Mouse (Mus musculus): ENCODE results near the gene Ppp1r3f. TPM values are rescaled to one million over a fixed set of nuclear protein-coding genes. Genes with fewer than 3 reads are reported as not detected.

Ppp1r3f gene
- polyA plus RNA-seq, 1 experiment from 2014 or later: 0.76 TPM

- Histone ChIP-seq H3K27me3 (replicated peaks; ENCODE audit: control insufficient read depth, insufficient read depth, low read length) (no peaks in the 10 kb centered on the region), H3K36me3 (ENCODE audit: control insufficient read depth, insufficient read depth, low read length) (0 out of 2 replicates have a peak, but pooled peaks cover 2% of the 10 kb centered on the region), H3K9ac (ENCODE audit: low read depth, low read length) (no peak overlapping the region), H3K27ac (ENCODE audit: low read length) (no peak overlapping the region), H3K4me2 (ENCODE audit: low read depth, low read length) (no peak overlapping the region), H3K9me3 (ENCODE audit: control insufficient read depth, low read length) (no peaks in the 10 kb centered on the region), H3K4me3 (ENCODE audit: low read length) (no peak overlapping the region), H3K4me1 (ENCODE audit: control insufficient read depth, insufficient read depth, low read length) (no peaks in the 10 kb centered on the region)
- WGBS: 79% methylated on average over 9 of the region's 9 CpGs
- no peak for ATAC-seq
Observed at GRCm38 (mm10) chrX:7595371-7595770, 21.3 kb upstream of the Ppp1r3f start.

GRCm38 (mm10) chrX:7586356-7586755 lies 12.3 kb upstream of the Ppp1r3f start:
- no peaks in the 10 kb centered on the region for H3K36me3 ChIP-seq (ENCODE audit: control insufficient read depth, insufficient read depth, low read length)
- no peaks in the 10 kb centered on the region for H3K4me1 ChIP-seq (ENCODE audit: control insufficient read depth, insufficient read depth, low read length)
- H3K4me3 ChIP-seq (ENCODE audit: low read length): no peak overlapping the region
- 95% methylated on average over 3 of the region's 5 CpGs for WGBS
- no peak for ATAC-seq
- no peaks in the 10 kb centered on the region for H3K9me3 ChIP-seq (ENCODE audit: control insufficient read depth, low read length)
- H3K27me3 ChIP-seq (replicated peaks; ENCODE audit: control insufficient read depth, insufficient read depth, low read length): no peaks in the 10 kb centered on the region
- no peak overlapping the region for H3K9ac ChIP-seq (ENCODE audit: low read depth, low read length)
- no peak overlapping the region for H3K27ac ChIP-seq (ENCODE audit: low read length)
- H3K4me2 ChIP-seq (ENCODE audit: low read depth, low read length): no peak overlapping the region

GRCm38 (mm10) chrX:7583881-7584280 lies 9.8 kb upstream of the Ppp1r3f start:
- H3K9ac ChIP-seq (ENCODE audit: low read depth, low read length): no peak overlapping the region
- 94% methylated on average over 11 of the region's 11 CpGs for WGBS
- ATAC-seq: no peak

GRCm38 (mm10) chrX:7581151-7581550 lies 7.1 kb upstream of the Ppp1r3f start:
- Histone ChIP-seq H3K4me1 (ENCODE audit: control insufficient read depth, insufficient read depth, low read length) (no peaks in the 10 kb centered on the region), H3K36me3 (ENCODE audit: control insufficient read depth, insufficient read depth, low read length) (no peaks in the 10 kb centered on the region), H3K9ac (ENCODE audit: low read depth, low read length) (no peak overlapping the region), H3K4me3 (ENCODE audit: low read length) (no peak overlapping the region), H3K9me3 (ENCODE audit: control insufficient read depth, low read length) (no peaks in the 10 kb centered on the region), H3K27me3 (replicated peaks; ENCODE audit: control insufficient read depth, insufficient read depth, low read length) (no peaks in the 10 kb centered on the region), H3K4me2 (ENCODE audit: low read depth, low read length) (no peak overlapping the region), H3K27ac (ENCODE audit: low read length) (no peak overlapping the region)
- no peak for ATAC-seq
- WGBS: 83% methylated on average over 2 of the region's 2 CpGs

More at GRCm38 (mm10) chrX:7583881-7584280, 9.8 kb upstream of the Ppp1r3f start:
- H3K4me3 ChIP-seq (ENCODE audit: low read length): no peak overlapping the region
- no peak overlapping the region for H3K27ac ChIP-seq (ENCODE audit: low read length)
- no peaks in the 10 kb centered on the region for H3K9me3 ChIP-seq (ENCODE audit: control insufficient read depth, low read length)
- H3K4me1 ChIP-seq (ENCODE audit: control insufficient read depth, insufficient read depth, low read length): no peaks in the 10 kb centered on the region
- no peak overlapping the region for H3K4me2 ChIP-seq (ENCODE audit: low read depth, low read length)
- no peaks in the 10 kb centered on the region for H3K36me3 ChIP-seq (ENCODE audit: control insufficient read depth, insufficient read depth, low read length)
- H3K27me3 ChIP-seq (replicated peaks; ENCODE audit: control insufficient read depth, insufficient read depth, low read length): no peaks in the 10 kb centered on the region

- ATAC-seq: no peak
- WGBS: 10% methylated on average over 5 of the region's 6 CpGs
Observed at GRCm38 (mm10) chrX:7574885-7575231, 775 bp upstream of the Ppp1r3f start.

GRCm38 (mm10) chrX:7573176-7574086 lies 652 bp downstream of the Ppp1r3f start, which contains the start of gene Foxp3:
Gene Foxp3 (plus strand): TSS chrX:7573644.
- H3K9ac ChIP-seq (ENCODE audit: low read depth, low read length): peak within 1 kb of the TSS; percentile 78
- no peaks in the 10 kb centered on the region for H3K9me3 ChIP-seq (ENCODE audit: control insufficient read depth, low read length)
- peak within 1 kb of the TSS; percentile 74 for H3K4me2 ChIP-seq (ENCODE audit: low read depth, low read length)
- WGBS: 33% methylated on average over 55 of the region's 72 CpGs
- H3K4me3 ChIP-seq (ENCODE audit: low read length): peak within 1 kb of the TSS; percentile 61
- peak; percentile 71 for ATAC-seq
- peaks cover 8% of the 10 kb centered on the region for H3K4me1 ChIP-seq (ENCODE audit: control insufficient read depth, insufficient read depth, low read length)
- H3K27me3 ChIP-seq (replicated peaks; ENCODE audit: control insufficient read depth, insufficient read depth, low read length): no peaks in the 10 kb centered on the region
- peak within 1 kb of the TSS; percentile 76 for H3K27ac ChIP-seq (ENCODE audit: low read length)
- no peaks in the 10 kb centered on the region for H3K36me3 ChIP-seq (ENCODE audit: control insufficient read depth, insufficient read depth, low read length)

More at GRCm38 (mm10) chrX:7574885-7575231, 775 bp upstream of the Ppp1r3f start:
- H3K4me2 ChIP-seq (ENCODE audit: low read depth, low read length): peak overlapping the region; percentile 60
- no peak overlapping the region for H3K27ac ChIP-seq (ENCODE audit: low read length)
- 0 out of 2 replicates have a peak overlapping the region, but pooled peaks have one; percentile 29 for H3K9ac ChIP-seq (ENCODE audit: low read depth, low read length)
- no peaks in the 10 kb centered on the region for H3K27me3 ChIP-seq (replicated peaks; ENCODE audit: control insufficient read depth, insufficient read depth, low read length)
- H3K4me1 ChIP-seq (ENCODE audit: control insufficient read depth, insufficient read depth, low read length): peaks cover 8% of the 10 kb centered on the region
- H3K4me3 ChIP-seq (ENCODE audit: low read length): peak overlapping the region; percentile 46
- no peaks in the 10 kb centered on the region for H3K9me3 ChIP-seq (ENCODE audit: control insufficient read depth, low read length)
- H3K36me3 ChIP-seq (ENCODE audit: control insufficient read depth, insufficient read depth, low read length): no peaks in the 10 kb centered on the region

GRCm38 (mm10) chrX:7572466-7572865 lies 1.6 kb downstream of the Ppp1r3f start:
- WGBS: 75% methylated on average over 10 of the region's 10 CpGs
- no peaks in the 10 kb centered on the region for H3K27me3 ChIP-seq (replicated peaks; ENCODE audit: control insufficient read depth, insufficient read depth, low read length)
- H3K9ac ChIP-seq (ENCODE audit: low read depth, low read length): no peak overlapping the region
- H3K9me3 ChIP-seq (ENCODE audit: control insufficient read depth, low read length): no peaks in the 10 kb centered on the region
- no peaks in the 10 kb centered on the region for H3K36me3 ChIP-seq (ENCODE audit: control insufficient read depth, insufficient read depth, low read length)
- peak overlapping the region; percentile 6; the same call in 1 of the 2 replicates for H3K4me3 ChIP-seq (ENCODE audit: low read length)
- peak overlapping the region; percentile 74 for H3K4me2 ChIP-seq (ENCODE audit: low read depth, low read length)
- peak overlapping the region; percentile 47; the same call in 1 of the 2 replicates for H3K27ac ChIP-seq (ENCODE audit: low read length)
- ATAC-seq: no peak
- peaks cover 8% of the 10 kb centered on the region for H3K4me1 ChIP-seq (ENCODE audit: control insufficient read depth, insufficient read depth, low read length)

GRCm38 (mm10) chrX:7571565-7572136 lies 2.4 kb downstream of the Ppp1r3f start:
- H3K36me3 ChIP-seq (ENCODE audit: control insufficient read depth, insufficient read depth, low read length): no peaks in the 10 kb centered on the region
- no peak overlapping the region for H3K4me2 ChIP-seq (ENCODE audit: low read depth, low read length)
- peaks cover 8% of the 10 kb centered on the region for H3K4me1 ChIP-seq (ENCODE audit: control insufficient read depth, insufficient read depth, low read length)
- no peak overlapping the region for H3K4me3 ChIP-seq (ENCODE audit: low read length)
- H3K9ac ChIP-seq (ENCODE audit: low read depth, low read length): no peak overlapping the region
- no peaks in the 10 kb centered on the region for H3K9me3 ChIP-seq (ENCODE audit: control insufficient read depth, low read length)
- no peaks in the 10 kb centered on the region for H3K27me3 ChIP-seq (replicated peaks; ENCODE audit: control insufficient read depth, insufficient read depth, low read length)
- no peak overlapping the region for H3K27ac ChIP-seq (ENCODE audit: low read length)
- ATAC-seq: no peak
- 88% methylated on average over 9 of the region's 9 CpGs for WGBS

GRCm38 (mm10) chrX:7570481-7571175 lies 3.5 kb downstream of the Ppp1r3f start:
- Histone ChIP-seq H3K4me3 (ENCODE audit: low read length) (no peak overlapping the region), H3K36me3 (ENCODE audit: control insufficient read depth, insufficient read depth, low read length) (no peaks in the 10 kb centered on the region), H3K4me1 (ENCODE audit: control insufficient read depth, insufficient read depth, low read length) (peaks cover 8% of the 10 kb centered on the region), H3K4me2 (ENCODE audit: low read depth, low read length) (no peak overlapping the region), H3K27me3 (replicated peaks; ENCODE audit: control insufficient read depth, insufficient read depth, low read length) (no peaks in the 10 kb centered on the region), H3K9ac (ENCODE audit: low read depth, low read length) (no peak overlapping the region), H3K9me3 (ENCODE audit: control insufficient read depth, low read length) (no peaks in the 10 kb centered on the region), H3K27ac (ENCODE audit: low read length) (no peak overlapping the region)
- 62% methylated on average over 7 of the region's 7 CpGs for WGBS
- no peak for ATAC-seq
